ENCODE assay signal across 27 mouse cellular contexts in genomic region chr2:124385722-124386121, GRCm38 (mm10).
DNase-seq lines count a peak whose midpoint lies in the region; ATAC-seq and TF ChIP-seq lines count a peak whose summit lies in the region.
"Had no signal": no experiment of that assay in that cellular context is flagged by ENCODE, and none has a peak within 500 bp of the region (broad histone marks: within the 10 kb centered on the region; RNA-seq: fewer than 3 reads in every experiment).

No protein-coding gene starts in this region.

- no peak overlapping the region for H3K4me3 ChIP-seq in lung, embryonic 14.5 days (ENCODE audit: low read depth, low read length)
- H3K4me3 ChIP-seq in bone marrow macrophage, adult 2 months (ENCODE audit: insufficient read depth, low read length), result no peak overlapping the region
- H3K4me3 ChIP-seq: forebrain, embryonic 10.5 days; forebrain, embryonic 13.5 days; heart, embryonic 12.5 days; heart, embryonic 15.5 days had no signal

- peak; percentile 56 for DNase-seq in lung, embryonic 14.5 days
- DNase-seq in lung, postnatal 14 days, result no peak
- no peak for DNase-seq in heart, postnatal 14 days
- no peak for DNase-seq in gastrocnemius, postnatal 36 days
- DNase-seq: adrenal gland, postnatal 14 days; B cell, adult 2 months; cerebellum, adult 11-12 months; cerebellum, adult 8-10 months; cerebellum, postnatal 10 days; cerebellum, postnatal 36 days; gastrocnemius, postnatal 10 days; heart, adult 18-20 months; heart, postnatal 10 days; heart, postnatal 4 days had no signal

- no peaks in the 10 kb centered on the region for H3K27me3 ChIP-seq in lung, embryonic 14.5 days (ENCODE audit: insufficient read depth, low read length)
- H3K27me3 ChIP-seq: CH12.LX; forebrain, embryonic 13.5 days; heart, embryonic 12.5 days; heart, embryonic 15.5 days had no signal

- no peaks in the 10 kb centered on the region for H3K9me3 ChIP-seq in lung, embryonic 14.5 days (ENCODE audit: low read depth, low read length)
- H3K9me3 ChIP-seq: forebrain, embryonic 10.5 days; forebrain, embryonic 13.5 days; heart, embryonic 12.5 days; heart, embryonic 15.5 days had no signal

- H3K9ac ChIP-seq in lung, embryonic 14.5 days, result no peak overlapping the region
- H3K9ac ChIP-seq: forebrain, embryonic 13.5 days; heart, embryonic 12.5 days; heart, embryonic 15.5 days; hindbrain, embryonic 14.5 days had no signal

- no peak overlapping the region for H3K27ac ChIP-seq in lung, embryonic 14.5 days (ENCODE audit: low read depth)
- H3K27ac ChIP-seq in bone marrow macrophage, adult 2 months (ENCODE audit: insufficient read depth, low read depth, low read length), result peak overlapping the region; percentile 35
- H3K27ac ChIP-seq: forebrain, embryonic 10.5 days; forebrain, embryonic 13.5 days; heart, embryonic 15.5 days; hindbrain, embryonic 14.5 days; hindbrain, postnatal 0 days had no signal

- intact Hi-C loops in heart, postnatal 14 days (cut with DNase I), result no loop called here
- intact Hi-C loops in gastrocnemius, postnatal 36 days (cut with DNase I), result no loop called here

- H3K4me2 ChIP-seq in lung, embryonic 14.5 days, result no peak overlapping the region
- H3K4me2 ChIP-seq: forebrain, embryonic 13.5 days; heart, embryonic 12.5 days; heart, embryonic 15.5 days; hindbrain, embryonic 14.5 days had no signal

- peak; percentile 75 for ATAC-seq in lung, embryonic 14.5 days (ENCODE audit: insufficient read depth)
- ATAC-seq in granulocyte monocyte progenitor cell, adult 5-6 weeks (replicated peaks; ENCODE audit: poor library complexity, severe bottlenecking), result peak; percentile 95
- ATAC-seq: forebrain, embryonic 13.5 days; forebrain, embryonic 16.5 days; hindbrain, postnatal 0 days; inflammation-experienced regulatory T-cells, adult 6 months; Patski had no signal

- TF ChIP-seq CTCF in lung, embryonic 14.5 days (IDR thresholded peaks at IDR 0.05; ENCODE audit: low read depth), result no peak
- TF ChIP-seq CTCF in bone marrow macrophage, adult 2 months (IDR thresholded peaks at IDR 0.05; ENCODE audit: low read depth, low read length), result no peak

- no peaks in the 10 kb centered on the region for H3K4me1 ChIP-seq in lung, embryonic 14.5 days (ENCODE audit: insufficient read depth)
- H3K4me1 ChIP-seq in bone marrow macrophage, adult 2 months (ENCODE audit: control insufficient read depth, insufficient read depth, low read length), result peaks cover 7% of the 10 kb centered on the region; the same call in 1 of the 2 replicates
- H3K4me1 ChIP-seq: forebrain, embryonic 10.5 days; forebrain, embryonic 13.5 days; heart, embryonic 12.5 days; heart, embryonic 15.5 days had no signal

- H3K36me3 ChIP-seq in lung, embryonic 14.5 days (ENCODE audit: insufficient read depth), result no peaks in the 10 kb centered on the region
- H3K36me3 ChIP-seq: forebrain, embryonic 10.5 days; G1E; heart, embryonic 12.5 days; heart, embryonic 15.5 days had no signal

- no peak for TF ChIP-seq POLR2A in bone marrow macrophage, adult 2 months (IDR thresholded peaks at IDR 0.05; ENCODE audit: borderline replicate concordance, low read depth, low read length)

- WGBS in lung, embryonic 14.5 days, result 23% methylated on average over 1 of the region's 1 CpGs
